Mouse (Mus musculus) lung, adult 2 months (tissue): ENCODE data around the gene Pcbd2. TPM values are rescaled to one million over a fixed set of nuclear protein-coding genes. Genes with fewer than 3 reads are reported as not detected.

ENCODE experiments used
- DNase-seq: peaks from one replicate; pipeline ENCODE4 v3.0.0; 2022
- H3K4me1 ChIP-seq: fragments of 200-500 bp; 2 replicates; pipeline ENCODE4 v1.6.1; 2011; ENCODE audit warnings: low read length; ENCODE audit not compliant: control insufficient read depth, insufficient read depth
- H3K4me3 ChIP-seq: fragments of 200-500 bp; replicated peaks from 2 replicates; pipeline ENCODE3; 2011; ENCODE audit warnings: low read depth, mild to moderate bottlenecking, control low read depth, low read length; ENCODE audit errors: extremely low read depth
- CTCF ChIP-seq: fragments of 200-500 bp; IDR thresholded peaks from 2 replicates; pipeline ENCODE4 v1.5.1; 2011; ENCODE audit warnings: mild to moderate bottlenecking, low read length, control low read depth; ENCODE audit not compliant: insufficient read depth
- POLR2A ChIP-seq: fragments of 200-500 bp; IDR thresholded peaks from 2 replicates; pipeline ENCODE4 v1.6.1; 2011; ENCODE audit warnings: low read depth, mild to moderate bottlenecking, control low read depth, low read length, borderline replicate concordance; ENCODE audit errors: extremely low read depth
- WGBS: fragments of 180-500 bp; shearing (Covaris S2); methylation state at CpG from one replicate; pipeline ENCODE4 v1.1.7; 2018; 5-methylcytosine and 5-hydroxymethylcytosine counted together
- polyA plus RNA-seq: library from polyadenylated mRNA; depleted of rRNA; stranded (reverse); fragments of >200 nt; gene quantifications from 2 replicates; pipeline ENCODE4 v1.2.3, GENCODE M21; 2012

The Pcbd2 gene
- polyA plus RNA-seq, 1 experiment: 33.0 TPM

DNA sequence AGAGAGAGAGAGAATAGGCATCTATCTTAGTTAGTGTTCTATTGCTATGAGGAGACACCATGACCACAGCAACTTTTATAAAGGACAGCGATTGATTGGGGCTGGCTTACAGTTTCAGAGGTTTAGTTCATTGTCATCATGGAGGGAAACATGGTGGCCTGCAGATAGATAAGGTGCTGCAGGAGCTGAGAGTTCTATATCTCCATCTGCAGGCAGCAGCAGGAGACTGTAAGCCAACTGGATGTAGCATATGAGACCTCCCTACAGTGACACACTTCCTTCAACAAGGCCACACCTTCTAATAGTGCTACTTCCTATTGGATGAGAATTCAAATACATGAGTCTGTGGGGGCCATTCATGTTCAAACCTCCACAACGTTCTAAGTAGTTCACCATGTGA, 5.0 kb downstream of the Pcbd2 start:
- Histone ChIP-seq H3K4me3 (no peak overlapping the region), H3K4me1 (no peaks in the 10 kb centered on the region)
- no peak for DNase-seq
- WGBS: 71% methylated on average over 2 of the region's 2 CpGs
- TF ChIP-seq CTCF (no peak), POLR2A (no peak)

DNA sequence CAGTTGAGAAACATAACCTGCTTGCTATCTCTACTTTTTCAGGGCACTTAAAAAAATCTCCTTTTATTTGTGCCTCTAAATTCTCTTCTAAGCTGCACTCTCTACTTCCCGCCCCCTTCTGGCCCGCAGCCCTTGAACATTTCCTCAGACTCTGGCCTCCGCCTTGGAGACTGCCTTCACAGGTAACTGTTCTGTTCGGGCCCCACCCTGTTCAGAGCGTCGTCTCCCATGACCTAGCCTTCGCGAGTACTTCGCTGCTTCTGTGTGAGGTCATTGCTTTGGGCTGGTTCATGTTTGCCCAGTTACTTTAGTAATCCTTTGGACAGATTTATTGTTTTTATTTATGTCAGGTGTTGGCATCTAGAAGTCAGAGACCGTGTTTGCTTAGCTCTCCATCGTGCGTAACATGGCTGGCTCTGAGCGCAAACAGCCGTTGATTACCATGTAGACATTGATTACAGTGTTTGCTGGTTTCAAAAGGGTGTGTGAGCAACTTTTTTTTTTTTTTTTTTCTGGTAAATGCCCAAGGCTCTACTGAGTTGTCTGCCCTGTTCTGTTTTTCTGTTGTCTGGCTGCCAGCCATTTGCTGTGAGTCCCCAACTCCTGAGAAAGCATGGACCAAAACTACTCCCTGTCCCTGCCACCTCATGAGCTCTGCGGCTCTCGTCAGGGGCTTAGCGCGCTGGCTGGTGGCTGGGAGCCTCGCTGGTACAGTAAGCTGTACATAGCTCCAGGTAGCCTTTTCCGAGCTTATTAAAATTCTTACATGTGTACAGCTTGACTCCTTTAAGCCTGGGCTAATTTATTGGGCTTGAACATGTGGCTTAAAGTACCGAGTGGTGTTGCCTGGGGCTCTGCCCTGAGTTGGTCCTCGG, 6.7 kb downstream of the Pcbd2 start:
- no peaks in the 10 kb centered on the region for H3K4me1 ChIP-seq
- no peak for TF ChIP-seq CTCF
- no peak for TF ChIP-seq POLR2A
- DNase-seq: peak; percentile 13

DNA sequence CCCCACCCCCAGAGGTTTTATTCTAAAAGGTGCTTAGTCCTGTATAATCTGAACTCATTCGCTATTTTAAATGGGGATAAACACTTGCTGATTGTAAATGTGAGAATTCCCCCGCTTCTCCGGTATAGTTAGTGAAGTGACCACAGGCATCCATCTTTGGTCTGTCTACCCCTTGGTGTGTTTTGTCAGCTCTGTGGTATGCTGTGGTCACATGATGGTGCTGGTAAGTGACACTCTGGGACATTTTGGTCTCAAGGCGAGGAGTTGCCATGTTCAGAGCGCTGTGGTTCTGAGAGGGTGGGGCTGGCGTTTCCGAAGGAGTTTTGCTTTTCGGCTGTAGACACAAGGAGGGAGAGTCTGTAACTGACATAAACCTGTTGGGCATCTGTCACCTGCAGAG, 10.7 kb downstream of the Pcbd2 start:
- TF ChIP-seq CTCF (no peak), POLR2A (no peak)
- WGBS: 85% methylated on average over 8 of the region's 8 CpGs
- H3K4me3 ChIP-seq: no peak overlapping the region
- H3K4me1 ChIP-seq: no peaks in the 10 kb centered on the region
- no peak for DNase-seq

More for the DNA sequence above, 6.7 kb downstream of the Pcbd2 start:
- WGBS: 74% methylated on average over 22 of the region's 22 CpGs
- no peak overlapping the region for H3K4me3 ChIP-seq

DNA sequence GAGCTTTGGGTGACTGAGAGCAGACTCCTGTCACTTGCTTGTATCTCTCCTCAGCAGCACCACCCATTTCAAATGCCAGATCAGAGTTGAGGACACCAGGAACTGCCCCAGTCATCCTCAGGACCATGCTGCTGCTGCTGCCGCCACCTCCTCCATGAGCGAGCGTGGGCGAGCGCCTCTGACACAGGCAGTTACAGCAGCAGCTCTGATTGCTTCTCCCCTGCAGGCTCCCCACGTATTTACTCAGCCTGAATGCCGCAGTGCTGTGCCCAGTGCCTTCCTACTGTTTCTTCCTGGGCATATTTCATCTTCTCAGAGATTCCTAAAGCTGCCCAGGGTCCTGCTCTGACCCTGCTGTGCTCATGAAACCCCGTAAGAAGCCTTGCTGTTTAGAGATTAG, 15.1 kb downstream of the Pcbd2 start:
- H3K4me3 ChIP-seq: no peak overlapping the region
- 82% methylated on average over 8 of the region's 8 CpGs for WGBS
- DNase-seq: no peak
- no peaks in the 10 kb centered on the region for H3K4me1 ChIP-seq
- TF ChIP-seq POLR2A (no peak), CTCF (no peak)

DNA sequence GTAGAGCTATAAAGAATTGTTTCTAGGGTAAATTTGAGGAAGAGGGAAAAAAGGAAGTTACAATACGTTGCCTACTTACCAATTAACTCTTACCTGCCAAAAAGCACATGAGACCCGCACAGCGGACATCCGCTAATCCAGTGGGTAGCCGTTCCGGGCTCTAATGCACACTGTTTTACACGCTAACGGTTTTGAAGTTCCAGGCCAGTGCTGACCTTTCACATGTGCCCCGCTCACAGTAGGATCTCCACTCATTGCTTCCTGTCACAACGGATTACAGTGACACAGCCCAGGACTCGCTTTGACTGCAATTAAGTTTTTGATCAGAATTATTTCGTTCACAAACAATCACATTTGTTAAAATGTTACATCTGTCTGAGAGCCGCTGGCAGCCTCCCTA, 27.2 kb downstream of the Pcbd2 start:
- H3K4me3 ChIP-seq: no peak overlapping the region
- no peaks in the 10 kb centered on the region for H3K4me1 ChIP-seq
- DNase-seq: no peak
- TF ChIP-seq CTCF: no peak
- TF ChIP-seq POLR2A: no peak
- 75% methylated on average over 13 of the region's 13 CpGs for WGBS

DNA sequence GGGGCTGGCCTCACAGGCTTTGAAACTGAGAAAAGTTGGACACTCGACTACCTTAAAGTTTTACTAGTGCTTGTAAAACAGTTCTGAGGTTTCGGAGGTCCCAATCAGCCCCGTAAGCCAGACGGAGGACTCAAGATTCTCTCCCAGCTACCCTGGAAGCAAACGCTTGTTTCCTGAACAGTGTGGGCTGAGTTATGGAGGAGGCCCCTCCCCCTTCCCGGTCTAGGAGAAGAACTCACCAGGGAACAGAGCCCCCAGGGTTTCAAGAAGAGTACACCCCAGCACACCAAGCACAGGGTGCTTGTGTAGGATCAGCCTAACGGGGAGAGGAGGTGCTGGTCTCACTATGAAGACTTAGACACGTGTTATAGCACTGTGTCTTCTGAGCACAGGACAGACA, 29.6 kb downstream of the Pcbd2 start:
- TF ChIP-seq CTCF: no peak
- TF ChIP-seq POLR2A: no peak
- H3K4me3 ChIP-seq: no peak overlapping the region
- no peak for DNase-seq
- WGBS: 37% methylated on average over 8 of the region's 8 CpGs
- no peaks in the 10 kb centered on the region for H3K4me1 ChIP-seq

DNA sequence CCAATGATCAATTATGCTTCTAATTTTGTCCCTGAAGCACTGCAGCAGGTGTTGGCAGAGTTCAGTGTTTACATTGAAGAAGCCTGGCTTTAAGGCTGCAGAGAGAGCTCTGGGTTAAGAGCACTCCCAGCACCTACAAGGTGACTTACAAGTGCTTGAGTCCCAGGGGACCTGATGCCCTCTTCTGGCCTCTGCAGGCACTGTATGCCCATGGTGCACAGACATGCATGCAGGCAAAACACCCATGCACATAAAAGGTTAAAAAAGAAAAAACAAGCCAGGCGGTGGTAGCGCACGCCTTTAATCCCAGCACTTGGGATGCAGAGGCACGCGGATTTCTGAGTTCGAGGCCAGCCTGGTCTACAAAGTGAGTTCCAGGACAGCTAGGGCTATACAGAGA, 30.5 kb downstream of the Pcbd2 start:
- H3K4me3 ChIP-seq: no peak overlapping the region
- TF ChIP-seq POLR2A (no peak), CTCF (peak; percentile 33)
- WGBS: 82% methylated on average over 6 of the region's 6 CpGs
- no peak for DNase-seq
- H3K4me1 ChIP-seq: no peaks in the 10 kb centered on the region

DNA sequence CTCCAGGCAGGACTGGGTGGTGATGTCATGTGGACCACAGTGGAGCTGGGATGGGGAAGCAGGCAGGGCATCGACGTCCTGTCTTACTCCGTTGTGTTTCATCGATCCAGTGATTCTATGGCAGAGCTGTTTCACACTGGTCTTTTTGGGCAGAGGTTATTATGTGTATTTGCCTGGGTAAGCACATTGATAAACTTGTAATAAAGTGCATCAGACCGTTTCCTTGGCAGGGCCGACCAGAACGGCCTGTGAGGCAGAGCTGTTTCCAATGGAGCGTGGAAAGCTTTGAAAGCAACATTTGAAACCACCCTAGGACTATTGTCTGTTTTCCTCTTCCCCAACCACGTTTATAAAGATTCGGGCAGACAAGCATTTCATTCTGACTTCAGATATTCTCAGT, 33.4 kb downstream of the Pcbd2 start:
- WGBS: 67% methylated on average over 10 of the region's 10 CpGs
- DNase-seq: no peak
- no peaks in the 10 kb centered on the region for H3K4me1 ChIP-seq
- TF ChIP-seq CTCF (no peak), POLR2A (no peak)
- H3K4me3 ChIP-seq: no peak overlapping the region

DNA sequence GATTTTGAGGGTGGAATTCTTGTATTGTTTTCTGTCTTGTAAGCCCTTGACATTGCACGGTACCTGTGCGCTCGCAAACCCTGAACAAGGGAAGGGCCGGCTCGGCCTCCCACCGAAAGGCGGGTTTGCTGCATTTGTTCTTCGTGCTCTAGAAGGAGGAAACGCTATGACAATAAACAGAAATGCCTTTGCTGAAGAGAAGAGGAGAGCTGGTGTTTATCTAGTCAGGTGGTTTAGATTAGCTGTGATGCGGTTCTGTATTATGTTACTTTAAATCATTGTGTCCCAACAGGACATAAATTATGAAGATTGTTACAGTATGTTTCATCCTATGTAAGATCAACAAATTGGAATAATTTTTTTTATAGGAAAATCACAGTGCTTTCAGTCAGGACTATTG, 34.3 kb downstream of the Pcbd2 start:
- no peak for DNase-seq
- Histone ChIP-seq H3K4me3 (no peak overlapping the region), H3K4me1 (no peaks in the 10 kb centered on the region)
- TF ChIP-seq POLR2A: no peak
- TF ChIP-seq CTCF: no peak
- WGBS: 73% methylated on average over 10 of the region's 10 CpGs

DNA sequence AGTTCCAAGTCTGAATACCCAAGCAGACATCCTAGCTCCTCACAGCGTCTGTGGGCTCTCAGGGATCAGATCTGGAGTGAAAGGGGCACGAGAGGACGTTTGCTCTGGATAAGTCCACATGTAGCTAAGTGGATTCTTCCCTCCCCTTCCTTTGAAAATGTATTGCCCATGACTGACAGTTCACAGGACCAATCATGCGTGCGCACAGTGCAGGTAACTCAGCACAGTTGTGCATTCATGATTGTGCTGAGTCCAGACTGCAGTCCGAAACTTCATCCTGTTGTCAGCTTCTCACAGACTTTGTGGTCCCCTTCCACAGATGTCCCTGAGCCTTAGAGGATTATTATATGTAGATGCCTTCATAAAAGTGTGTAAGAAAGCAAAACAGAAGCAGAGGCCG, 47.2 kb downstream of the Pcbd2 start:
- Histone ChIP-seq H3K4me1 (no peaks in the 10 kb centered on the region), H3K4me3 (no peak overlapping the region)
- no peak for TF ChIP-seq POLR2A
- no peak for DNase-seq
- 83% methylated on average over 7 of the region's 7 CpGs for WGBS
